Mouse (Mus musculus) inflammation-experienced regulatory T-cells, adult 6 months (primary cell): ENCODE results near the gene U2af1l4. TPM values are rescaled to one million over a fixed set of nuclear protein-coding genes. Genes with fewer than 3 reads are reported as not detected.

Source experiments
- ATAC-seq: one replicate; pipeline ENCODE4 v1.8.0; 2017
- polyA plus RNA-seq, 3 experiments: library from polyadenylated mRNA; unstranded; fragments of 100-300 nt; shearing (Covaris generic); gene quantifications; one replicate each; pipeline ENCODE4 v1.2.1; 2017

U2af1l4 gene
- 10 to 100 TPM; 56.1 to 60.5 (median 60.0) TPM for polyA plus RNA-seq

GRCm38 (mm10) chr7:30563117-30563905 is at the start of gene U2af1l4, which contains the start of the genes Gm49396 and Psenen:
TSS of gene U2af1l4 (plus strand) at chr7:30563301.
TSS of gene Gm49396 (plus strand) at chr7:30563344.
TSS of gene Psenen (minus strand) at chr7:30563627.
- peak; percentile 69 for ATAC-seq

- ATAC-seq: no peak
Measured at GRCm38 (mm10) chr7:30515003-30515760, 47.9 kb upstream of the U2af1l4 start.

- ATAC-seq: no peak
Measured at GRCm38 (mm10) chr7:30518325-30518724, 44.8 kb upstream of the U2af1l4 start.

- no peak for ATAC-seq
Measured at GRCm38 (mm10) chr7:30520396-30520795, 42.7 kb upstream of the U2af1l4 start.

- no peak for ATAC-seq
Measured at GRCm38 (mm10) chr7:30520856-30521255, 42.2 kb upstream of the U2af1l4 start.

- no peak for ATAC-seq
Measured at GRCm38 (mm10) chr7:30522871-30523270, 40.2 kb upstream of the U2af1l4 start.

GRCm38 (mm10) chr7:30524487-30524886 is 38.6 kb upstream of the U2af1l4 start:
- no peak for ATAC-seq

GRCm38 (mm10) chr7:30525954-30526353 is 37.1 kb upstream of the U2af1l4 start:
- no peak for ATAC-seq

- ATAC-seq: no peak
Measured at GRCm38 (mm10) chr7:30526399-30526798, 36.7 kb upstream of the U2af1l4 start.

GRCm38 (mm10) chr7:30526981-30527380 is 36.1 kb upstream of the U2af1l4 start:
- ATAC-seq: no peak

- ATAC-seq: no peak
Measured at GRCm38 (mm10) chr7:30531291-30531815, 31.7 kb upstream of the U2af1l4 start.

GRCm38 (mm10) chr7:30532931-30533330 is 30.2 kb upstream of the U2af1l4 start:
- no peak for ATAC-seq

- no peak for ATAC-seq
Measured at GRCm38 (mm10) chr7:30533941-30534632, 29.0 kb upstream of the U2af1l4 start.

GRCm38 (mm10) chr7:30534633-30535577 is 28.2 kb upstream of the U2af1l4 start, which contains the start of gene Arhgap33:
TSS of gene Arhgap33 (minus strand) at chr7:30535060.
- peak; percentile 95 for ATAC-seq

- ATAC-seq: no peak
Measured at GRCm38 (mm10) chr7:30540572-30540971, 22.5 kb upstream of the U2af1l4 start.

GRCm38 (mm10) chr7:30544327-30544726 is 18.8 kb upstream of the U2af1l4 start:
- no peak for ATAC-seq

- ATAC-seq: no peak
Measured at GRCm38 (mm10) chr7:30549880-30550279, 13.2 kb upstream of the U2af1l4 start.

GRCm38 (mm10) chr7:30550603-30551002 is 12.5 kb upstream of the U2af1l4 start:
- no peak for ATAC-seq

GRCm38 (mm10) chr7:30551445-30552101 is 11.5 kb upstream of the U2af1l4 start:
- peak; percentile 64 for ATAC-seq

- peak; percentile 93 for ATAC-seq
Measured at GRCm38 (mm10) chr7:30552102-30553020, 10.7 kb upstream of the U2af1l4 start, which contains the start of the genes Hspb6 and Proser3. TSS of gene Hspb6 (plus strand) at chr7:30552178. TSS of gene Proser3 (minus strand) at chr7:30552299.
